Mouse (Mus musculus): ENCODE measurements around the gene Rbms3.

Gene Rbms3

DNA sequence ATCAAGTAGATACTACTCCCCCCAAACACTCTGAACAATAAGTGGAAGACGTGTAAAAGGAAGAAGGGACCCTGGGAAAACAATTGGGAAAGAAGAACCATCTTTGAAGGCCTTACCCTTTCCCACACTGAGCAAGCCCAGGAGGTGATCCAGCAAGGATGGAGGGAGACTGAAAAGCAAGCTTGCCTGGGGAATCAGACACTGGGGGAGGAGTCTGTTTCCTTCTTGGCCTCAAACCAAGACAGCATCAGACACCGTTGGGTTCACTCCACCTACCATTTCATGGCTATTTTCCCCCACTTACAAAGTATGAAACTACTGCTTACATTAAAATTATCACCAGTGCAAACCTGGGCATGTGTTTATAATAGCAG lies 587.7 kb downstream of the Rbms3 start:
- DNase-seq (ENCODE audit: low spot score), result no peak

DNA sequence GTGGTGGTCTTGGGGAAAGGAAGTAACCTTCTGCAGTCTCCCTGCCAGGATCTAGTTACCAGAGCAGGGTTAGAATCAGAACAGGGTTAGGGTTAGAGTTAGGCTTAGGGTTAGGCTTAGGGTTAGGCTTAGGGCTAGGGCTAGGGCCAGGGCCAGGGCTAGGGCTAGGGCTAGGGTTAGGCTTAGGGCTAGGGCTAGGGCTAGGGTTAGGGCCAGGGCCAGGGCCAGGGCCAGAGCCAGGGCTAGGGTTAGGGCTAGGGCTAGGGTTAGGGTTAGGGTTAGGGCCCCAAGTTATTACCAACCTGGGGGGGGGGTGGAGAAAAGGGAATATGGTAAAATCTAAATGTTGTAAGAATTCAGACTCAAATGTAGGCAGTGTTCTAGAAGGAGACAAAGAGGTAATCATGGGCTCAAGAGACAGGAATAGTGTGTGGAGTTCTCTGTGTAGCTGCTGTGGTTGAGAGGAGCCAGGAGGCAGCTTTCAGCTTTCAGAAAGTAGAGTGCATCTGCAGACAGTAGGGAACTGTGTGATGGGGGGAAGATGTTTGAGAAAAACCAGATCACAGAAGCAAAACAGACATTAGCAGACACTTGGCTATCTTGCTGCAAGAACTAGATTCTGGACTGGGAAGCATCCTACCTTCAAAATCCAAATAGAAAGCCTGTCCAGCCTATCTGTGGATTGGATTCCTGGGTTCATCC lies 588.3 kb downstream of the Rbms3 start:
- no peak for DNase-seq (ENCODE audit: low spot score)

DNA sequence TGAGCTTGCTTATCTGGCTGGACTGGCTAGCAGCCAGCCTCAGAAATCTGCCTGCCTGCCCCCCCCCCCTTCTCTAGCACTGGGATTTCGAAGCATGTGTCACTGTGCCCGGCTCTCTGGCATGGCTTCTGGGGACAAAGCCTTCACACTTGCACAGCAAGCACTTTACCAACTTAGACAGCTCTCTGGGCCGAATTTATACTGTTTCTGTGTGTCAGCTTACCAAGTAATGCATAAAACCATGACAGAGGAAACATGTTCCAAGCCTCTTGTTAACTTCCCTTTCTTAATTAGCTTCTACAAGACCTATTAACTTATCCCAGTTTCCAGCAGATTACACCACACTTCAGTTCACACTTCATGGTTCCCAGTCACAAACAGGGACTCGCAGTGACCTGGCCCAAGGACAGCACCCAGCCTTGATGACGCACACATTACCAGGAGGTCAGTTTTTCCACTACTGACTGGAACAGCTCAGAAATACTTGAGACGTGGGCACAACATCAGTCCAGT lies 589.7 kb downstream of the Rbms3 start:
- no peak for DNase-seq (ENCODE audit: low spot score)

- no peak for DNase-seq (ENCODE audit: low spot score)
Observed at GRCm38 (mm10) chr9:117032690-117033089, 597.0 kb downstream of the Rbms3 start.

DNA sequence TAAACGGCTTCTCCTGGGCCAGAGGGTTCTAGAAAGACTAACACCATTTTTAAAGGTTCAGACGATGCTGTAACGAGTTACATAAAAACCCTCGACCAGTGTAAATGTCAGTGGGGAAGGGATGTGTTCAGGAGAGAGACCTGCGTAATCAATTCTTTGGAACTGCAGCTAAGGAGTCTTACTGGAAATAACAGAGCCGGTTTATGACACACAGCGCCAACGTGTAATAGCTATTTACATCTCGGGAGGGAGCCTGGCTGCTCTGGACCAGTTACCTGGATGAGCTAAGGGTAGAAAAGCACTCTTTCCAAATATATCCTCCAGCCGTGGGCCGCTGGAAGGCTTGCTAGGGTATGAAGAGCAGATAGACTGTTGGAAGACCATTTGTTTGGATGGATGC lies 598.5 kb downstream of the Rbms3 start:
- no peak for DNase-seq (ENCODE audit: low spot score)

DNA sequence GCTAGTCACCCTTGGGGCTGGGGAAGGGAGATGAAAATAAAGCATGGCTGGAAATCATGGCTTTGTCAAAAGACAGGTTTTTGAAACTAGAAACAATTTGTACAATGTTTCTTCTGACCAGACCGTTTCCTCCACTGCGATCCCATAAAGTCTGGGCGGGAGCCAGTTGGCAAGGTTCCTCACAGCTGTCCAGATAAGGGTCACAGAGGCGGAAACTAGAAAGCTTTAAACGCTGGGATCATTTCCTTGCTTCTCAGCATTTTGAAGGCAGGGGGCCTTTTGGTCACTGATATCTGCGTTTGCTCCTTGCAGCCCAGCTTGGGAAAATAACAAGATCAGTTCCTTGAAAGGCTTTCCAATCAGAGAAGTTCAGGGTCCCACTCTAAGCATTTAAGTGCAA lies 598.9 kb downstream of the Rbms3 start:
- no peak for DNase-seq (ENCODE audit: low spot score)

- DNase-seq (ENCODE audit: low spot score), result no peak
Observed at GRCm38 (mm10) chr9:117029953-117030352, 599.8 kb downstream of the Rbms3 start.

DNA sequence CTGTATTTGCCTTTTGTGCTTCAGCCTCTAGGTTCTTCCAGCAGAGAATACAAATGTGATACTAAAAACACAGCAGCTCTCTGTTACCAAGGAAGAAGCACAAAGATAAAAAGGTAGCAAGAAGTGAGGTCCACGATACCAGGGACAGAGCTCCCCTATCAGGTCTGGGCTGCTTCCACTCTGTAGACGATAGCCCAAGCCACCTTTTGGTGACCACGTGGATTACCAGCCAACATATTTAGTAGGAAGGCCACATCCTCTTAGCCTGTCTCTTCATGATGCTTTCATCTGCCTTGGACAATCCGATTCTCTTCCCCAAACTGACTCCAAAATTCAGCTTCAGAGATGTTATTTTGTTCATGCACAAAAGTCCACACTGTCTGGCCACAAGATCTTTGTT lies 601.1 kb downstream of the Rbms3 start:
- no peak for DNase-seq (ENCODE audit: low spot score)

DNA sequence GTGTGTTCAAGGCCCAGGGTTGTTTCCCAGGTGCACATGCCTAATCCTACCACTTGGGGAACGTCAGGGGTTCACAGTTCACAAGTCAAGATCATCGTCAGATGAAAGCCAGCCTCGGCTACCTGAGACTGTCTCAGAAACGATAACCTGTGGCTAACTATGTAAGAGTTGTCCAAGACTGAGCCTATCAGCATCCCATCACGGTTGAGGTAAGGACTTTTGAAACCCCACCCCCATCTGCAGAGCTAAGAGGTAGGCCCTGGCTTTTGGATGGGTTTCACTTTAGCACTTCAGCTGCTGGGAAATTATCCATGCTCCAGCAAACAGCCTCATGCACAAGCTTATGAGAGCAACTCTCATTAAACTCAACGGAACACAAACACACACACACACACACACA lies 607.6 kb downstream of the Rbms3 start:
- no peak for DNase-seq (ENCODE audit: low spot score)

DNA sequence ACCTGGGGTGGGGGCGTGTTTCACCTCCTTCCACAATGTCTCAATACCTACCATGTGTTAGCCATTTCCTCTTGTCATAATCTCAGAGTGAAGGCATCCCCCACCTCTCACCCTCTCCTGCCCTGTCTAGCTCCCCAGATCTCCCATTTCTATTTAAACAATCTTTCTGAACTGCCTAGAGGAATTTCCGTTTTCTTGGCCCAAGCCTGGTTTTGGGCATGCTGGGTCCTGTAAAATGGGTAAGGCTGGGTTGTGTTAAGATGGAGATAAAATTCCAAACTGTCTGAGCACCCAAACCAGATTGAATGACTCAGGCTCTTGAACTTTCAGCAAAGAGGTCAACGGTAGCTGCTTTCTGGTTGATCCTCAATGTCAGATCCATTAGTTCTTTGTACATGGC lies 608.2 kb downstream of the Rbms3 start:
- DNase-seq (ENCODE audit: low spot score), result no peak

- no peak for DNase-seq (ENCODE audit: low spot score)
Observed at GRCm38 (mm10) chr9:117020216-117020615, 609.5 kb downstream of the Rbms3 start.

DNA sequence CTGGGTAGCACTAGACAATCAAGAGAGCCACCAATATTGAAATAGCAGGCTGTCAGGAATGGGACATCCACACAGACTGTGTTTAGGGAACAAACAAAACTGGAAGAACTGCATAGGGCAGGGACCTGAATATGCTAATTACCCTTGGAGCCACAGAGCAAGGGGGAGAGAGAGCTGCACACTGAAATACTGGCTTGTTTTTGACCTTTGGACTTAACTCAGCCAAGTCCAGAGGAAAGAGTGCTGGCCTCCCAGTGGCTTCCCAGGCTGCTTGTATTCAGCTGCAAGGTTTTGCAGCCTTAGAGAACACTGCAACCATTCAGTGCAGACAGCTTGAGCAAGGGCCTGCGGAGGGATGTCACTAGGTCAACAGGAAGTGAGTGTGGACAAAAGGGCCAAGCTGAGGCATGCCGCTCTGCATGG lies 611.0 kb downstream of the Rbms3 start:
- no peak for DNase-seq (ENCODE audit: low spot score)

- no peak for DNase-seq (ENCODE audit: low spot score)
Observed at GRCm38 (mm10) chr9:117018301-117018700, 611.4 kb downstream of the Rbms3 start.

GRCm38 (mm10) chr9:117016605-117017319 lies 613.0 kb downstream of the Rbms3 start:
- no peak for DNase-seq (ENCODE audit: low spot score)

GRCm38 (mm10) chr9:117013386-117013785 lies 616.3 kb downstream of the Rbms3 start:
- DNase-seq (ENCODE audit: low spot score), result no peak

- no peak for DNase-seq (ENCODE audit: low spot score)
Observed at GRCm38 (mm10) chr9:117010801-117011200, 618.9 kb downstream of the Rbms3 start.

DNA sequence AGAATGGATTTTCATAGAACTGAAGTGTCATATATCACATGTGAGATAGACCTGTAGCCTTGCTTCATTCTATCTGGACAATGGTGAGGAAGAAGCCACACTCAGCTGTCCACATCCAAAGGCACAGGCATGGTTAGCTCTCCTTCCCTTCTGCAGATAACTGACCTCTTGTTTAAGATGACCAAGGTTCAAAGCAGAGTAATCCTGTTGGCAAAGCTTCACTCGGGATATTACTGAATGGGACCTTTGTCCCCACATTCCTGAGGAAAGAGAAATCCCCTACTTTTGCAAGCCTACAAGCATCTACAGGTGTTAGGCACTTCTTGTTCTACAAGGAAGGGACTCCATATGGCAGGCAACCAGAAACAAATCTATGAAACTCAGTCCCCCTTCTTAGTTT lies 621.5 kb downstream of the Rbms3 start:
- DNase-seq (ENCODE audit: low spot score), result no peak

DNA sequence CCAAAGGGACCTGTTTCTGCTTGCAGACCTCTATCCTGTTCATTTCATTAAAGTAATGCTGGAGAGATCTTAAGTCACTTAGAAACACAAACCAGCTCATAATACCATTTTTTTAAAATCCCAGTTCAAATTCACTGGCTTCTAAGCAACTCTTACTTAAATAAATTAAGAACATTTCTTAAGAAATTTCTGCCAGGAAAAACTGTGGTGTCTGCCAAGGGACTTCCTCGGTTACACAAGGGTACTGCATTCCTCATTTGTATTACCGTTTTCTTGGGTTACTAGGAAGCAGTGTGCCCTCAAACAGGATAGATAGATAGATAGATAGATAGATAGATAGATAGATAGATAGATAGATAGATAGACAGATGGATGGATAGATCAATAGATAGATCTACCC lies 627.6 kb downstream of the Rbms3 start:
- DNase-seq (ENCODE audit: low spot score), result no peak

GRCm38 (mm10) chr9:116999186-116999585 lies 630.5 kb downstream of the Rbms3 start:
- no peak for DNase-seq (ENCODE audit: low spot score)

DNA sequence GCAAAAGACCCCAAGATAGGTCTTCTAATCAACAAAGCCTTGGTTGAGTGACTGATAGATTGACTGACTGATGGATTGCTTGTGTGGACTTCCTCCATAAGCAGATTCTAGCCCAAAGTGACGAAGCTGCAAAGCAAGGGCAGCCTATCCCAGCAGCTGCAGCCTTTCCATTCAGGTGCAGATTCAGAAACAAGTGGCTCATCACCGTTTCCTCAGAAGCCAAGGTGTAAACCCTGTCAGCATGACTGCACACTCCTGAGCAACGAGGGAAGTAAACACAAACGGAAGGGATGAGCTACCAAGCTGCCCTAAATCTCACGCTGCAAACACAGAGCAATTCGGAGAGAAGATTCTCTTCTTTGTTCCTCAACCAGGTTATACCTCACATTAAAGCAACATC lies 639.4 kb downstream of the Rbms3 start:
- no peak for DNase-seq (ENCODE audit: low spot score)

GRCm38 (mm10) chr9:116980801-116981200 lies 648.9 kb downstream of the Rbms3 start:
- DNase-seq (ENCODE audit: low spot score), result no peak

GRCm38 (mm10) chr9:116977428-116977827 lies 652.3 kb downstream of the Rbms3 start:
- no peak for DNase-seq (ENCODE audit: low spot score)

- no peak for DNase-seq (ENCODE audit: low spot score)
Observed at GRCm38 (mm10) chr9:116976575-116977408, 652.9 kb downstream of the Rbms3 start.
